24 mouse cellular contexts compared by ENCODE assay signal in genomic region chr7:72294886-72295285, GRCm38 (mm10).
"Had no signal": no experiment of that assay in that cellular context is flagged by ENCODE, and none has a peak within 500 bp of the region (broad histone marks: within the 10 kb centered on the region; RNA-seq: fewer than 3 reads in every experiment).

No protein-coding gene starts in this region.

- H3K4me3 ChIP-seq: kidney, embryonic 15.5 days; limb, embryonic 10.5 days; limb, embryonic 13.5 days; lung, embryonic 15.5 days; megakaryocyte, embryonic 14.5 days; midbrain, embryonic 10.5 days; midbrain, embryonic 13.5 days; myocyte had no signal

- ATAC-seq: inflammation-experienced regulatory T-cells, adult 6 months; intestine, embryonic 16.5 days; liver, postnatal 0 days; midbrain, embryonic 13.5 days; midbrain, embryonic 16.5 days had no signal

- H3K36me3 ChIP-seq: kidney, embryonic 15.5 days; limb, embryonic 10.5 days; limb, embryonic 13.5 days; lung, embryonic 15.5 days; midbrain, embryonic 10.5 days; midbrain, embryonic 13.5 days had no signal

- H3K9ac ChIP-seq: kidney, embryonic 15.5 days; limb, embryonic 13.5 days; liver, embryonic 14.5 days; liver, postnatal 0 days; lung, embryonic 15.5 days; midbrain, embryonic 13.5 days had no signal

- H3K27me3 ChIP-seq: kidney, embryonic 15.5 days; limb, embryonic 13.5 days; lung, embryonic 15.5 days; midbrain, embryonic 13.5 days had no signal

- H3K9me3 ChIP-seq: kidney, embryonic 15.5 days; limb, embryonic 10.5 days; limb, embryonic 13.5 days; lung, embryonic 15.5 days; megakaryocyte, embryonic 14.5 days; midbrain, embryonic 10.5 days; midbrain, embryonic 13.5 days had no signal

- DNase-seq: kidney, adult 18-20 months; kidney, postnatal 4 days; layer of hippocampus, adult 9-11 months; liver, postnatal 0 days; right cerebral cortex, adult 18-20 months; right cerebral cortex, postnatal 14 days; right cerebral cortex, postnatal 4 days; thymus, adult 2 months; thymus, postnatal 14 days; thymus, postnatal 4 days had no signal

- H3K27ac ChIP-seq: kidney, embryonic 15.5 days; limb, embryonic 10.5 days; limb, embryonic 13.5 days; liver, embryonic 14.5 days; lung, embryonic 15.5 days; midbrain, embryonic 10.5 days; midbrain, embryonic 13.5 days; stomach, postnatal 0 days had no signal

- H3K4me1 ChIP-seq: kidney, embryonic 15.5 days; limb, embryonic 10.5 days; limb, embryonic 13.5 days; lung, embryonic 15.5 days; midbrain, embryonic 10.5 days; midbrain, embryonic 13.5 days had no signal

- H3K4me2 ChIP-seq: kidney, embryonic 15.5 days; limb, embryonic 13.5 days; liver, embryonic 11.5 days; lung, embryonic 15.5 days; midbrain, embryonic 13.5 days had no signal
